Mouse (Mus musculus): ENCODE measurements around the gene Fryl. TPM values are rescaled to one million over a fixed set of nuclear protein-coding genes. Genes with fewer than 3 reads are reported as not detected.
"Not testable (repeated sequence)": the region's sequence is repeated elsewhere in the genome, so short reads cannot be mapped to it uniquely, and the experiment has no call there.

Fryl gene
- polyA plus RNA-seq, 1 experiment from 2014 or later: 46.2 TPM

DNA sequence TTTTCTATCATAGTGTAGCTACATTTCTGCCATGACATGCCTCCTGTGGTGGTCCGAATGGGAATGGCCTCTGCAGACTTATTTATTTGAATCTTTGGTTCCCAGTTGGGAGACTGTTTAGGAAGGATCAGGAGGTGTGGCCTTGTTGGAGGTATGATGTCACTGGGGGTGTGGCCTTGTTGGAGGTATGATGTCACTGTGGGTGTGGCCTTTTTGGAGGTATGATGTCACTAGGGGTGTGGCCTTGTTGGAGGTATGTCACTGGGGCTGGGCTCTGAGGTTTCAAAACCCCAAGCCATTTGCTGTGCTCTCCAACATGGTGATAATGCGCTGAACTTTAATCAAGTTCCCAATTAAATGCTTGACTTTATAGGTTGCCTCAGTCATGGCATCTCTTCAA lies 212.4 kb downstream of the Fryl start:
- Histone ChIP-seq H3K36me3 (replicated peaks) (peaks cover 71% of the 10 kb centered on the region), H3K27ac (replicated peaks) (no peak overlapping the region), H3K4me3 (replicated peaks) (no peak overlapping the region), H3K27me3 (no peaks in the 10 kb centered on the region), H3K4me1 (replicated peaks) (no peaks in the 10 kb centered on the region), H3K9ac (no peak overlapping the region), H3K4me2 (no peak overlapping the region), H3K9me3 (replicated peaks) (no peaks in the 10 kb centered on the region)
- WGBS (ENCODE audit: insufficient replicate concordance): 94% methylated on average over 2 of the region's 2 CpGs
- no peak for ATAC-seq (ENCODE audit: insufficient read depth)

DNA sequence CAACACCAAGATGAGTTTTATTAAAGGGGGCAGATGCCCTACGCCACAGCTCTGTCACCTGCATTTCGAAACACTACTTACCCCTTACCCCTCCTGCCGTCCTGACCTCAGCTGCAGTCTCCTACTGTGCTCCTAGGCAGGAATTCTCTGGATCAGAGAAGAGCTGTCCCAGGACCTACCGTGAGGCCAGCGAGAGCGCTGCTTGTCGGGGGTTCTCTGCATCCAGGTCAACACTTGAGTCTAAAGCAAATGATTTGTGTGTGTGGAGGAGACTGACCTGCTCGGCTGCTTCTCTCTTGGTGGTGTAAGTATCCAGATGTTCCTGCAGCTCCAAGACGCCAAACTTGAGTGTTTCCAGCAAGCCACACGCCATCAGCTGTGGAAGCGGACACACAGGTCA lies 223.9 kb downstream of the Fryl start:
- H3K9me3 ChIP-seq (replicated peaks): no peaks in the 10 kb centered on the region
- ATAC-seq (ENCODE audit: insufficient read depth): no peak
- WGBS (ENCODE audit: insufficient replicate concordance): 89% methylated on average over 11 of the region's 11 CpGs
- no peaks in the 10 kb centered on the region for H3K27me3 ChIP-seq
- no peak overlapping the region for H3K4me2 ChIP-seq
- no peak overlapping the region for H3K27ac ChIP-seq (replicated peaks)
- H3K9ac ChIP-seq: no peak overlapping the region
- H3K36me3 ChIP-seq (replicated peaks): peaks cover 86% of the 10 kb centered on the region
- H3K4me3 ChIP-seq (replicated peaks): no peak overlapping the region
- H3K4me1 ChIP-seq (replicated peaks): no peaks in the 10 kb centered on the region

DNA sequence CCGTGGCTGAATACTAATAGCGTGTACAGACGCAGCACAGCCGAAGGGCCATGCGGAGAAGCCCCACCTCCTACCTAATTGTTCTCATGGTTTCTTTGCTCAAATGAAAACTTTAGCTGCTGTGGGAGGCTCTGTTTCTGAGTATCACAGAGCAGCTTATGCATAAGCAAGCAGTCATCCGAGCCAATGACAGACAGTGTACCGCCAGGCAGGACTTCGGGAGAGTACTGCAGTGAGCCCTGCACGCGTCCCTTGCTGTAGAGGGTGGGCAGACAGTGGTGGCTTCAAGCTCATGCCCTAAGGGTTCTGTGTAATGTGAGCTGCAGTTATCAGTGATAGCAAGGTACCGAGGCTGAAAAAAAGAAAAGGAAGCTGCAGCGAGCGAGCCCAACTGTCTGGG lies 227.8 kb downstream of the Fryl start:
- ATAC-seq (ENCODE audit: insufficient read depth): no peak
- Histone ChIP-seq H3K9ac (no peak overlapping the region), H3K27me3 (no peaks in the 10 kb centered on the region), H3K9me3 (replicated peaks) (no peaks in the 10 kb centered on the region), H3K27ac (replicated peaks) (no peak overlapping the region), H3K4me1 (replicated peaks) (no peaks in the 10 kb centered on the region), H3K4me2 (no peak overlapping the region), H3K4me3 (replicated peaks) (no peak overlapping the region), H3K36me3 (replicated peaks) (peaks cover 95% of the 10 kb centered on the region)
- 84% methylated on average over 13 of the region's 13 CpGs for WGBS (ENCODE audit: insufficient replicate concordance)

DNA sequence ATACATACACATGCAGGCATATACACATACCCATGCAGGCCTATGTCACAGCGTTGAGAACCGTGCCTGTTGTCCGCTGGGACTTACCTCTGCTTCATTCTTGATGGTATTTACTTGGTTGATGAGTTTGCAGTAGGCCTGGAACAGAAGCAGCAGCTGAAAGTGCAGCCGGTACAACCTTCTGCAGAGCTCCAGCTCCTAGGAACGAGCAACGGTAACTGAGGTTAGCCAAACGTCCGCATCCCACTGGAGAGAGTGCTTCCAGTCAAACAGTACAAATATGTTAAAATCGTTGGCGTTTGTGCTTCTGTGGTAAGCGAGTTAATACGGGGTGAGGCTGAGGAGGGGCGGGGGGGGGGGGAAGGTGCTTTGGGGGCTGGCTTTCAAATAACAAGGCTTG lies 232.6 kb downstream of the Fryl start:
- 90% methylated on average over 13 of the region's 13 CpGs for WGBS (ENCODE audit: insufficient replicate concordance)
- Histone ChIP-seq H3K4me1 (replicated peaks) (no peaks in the 10 kb centered on the region), H3K9ac (no peak overlapping the region), H3K36me3 (replicated peaks) (peaks cover 71% of the 10 kb centered on the region), H3K9me3 (replicated peaks) (no peaks in the 10 kb centered on the region), H3K27me3 (no peaks in the 10 kb centered on the region), H3K4me3 (replicated peaks) (no peak overlapping the region), H3K4me2 (no peak overlapping the region), H3K27ac (replicated peaks) (no peak overlapping the region)
- no peak for ATAC-seq (ENCODE audit: insufficient read depth)

DNA sequence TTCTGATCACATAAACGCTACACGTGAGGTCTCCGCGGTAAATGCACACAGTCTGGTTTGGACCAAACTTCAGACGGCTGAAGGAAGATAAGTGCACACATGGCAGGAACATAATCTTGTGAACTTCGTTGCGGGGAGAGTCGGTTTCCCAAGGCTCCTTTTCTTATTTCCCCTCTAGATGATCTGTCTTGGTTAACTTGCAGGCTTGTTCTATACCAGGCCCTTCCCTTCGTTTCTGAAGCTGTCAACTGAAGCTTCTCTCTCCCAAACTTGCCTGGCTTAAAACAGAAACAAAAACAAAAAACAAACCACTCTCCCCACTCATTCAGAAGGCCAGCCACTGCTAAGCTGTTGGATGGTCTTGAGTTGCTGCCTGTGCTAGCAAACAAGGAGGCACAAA lies 241.7 kb downstream of the Fryl start:
- H3K4me2 ChIP-seq: no peak overlapping the region
- no peak overlapping the region for H3K9ac ChIP-seq
- no peaks in the 10 kb centered on the region for H3K36me3 ChIP-seq (replicated peaks)
- H3K4me3 ChIP-seq (replicated peaks): no peak overlapping the region
- H3K9me3 ChIP-seq (replicated peaks): no peaks in the 10 kb centered on the region
- WGBS (ENCODE audit: insufficient replicate concordance): 47% methylated on average over 9 of the region's 9 CpGs
- no peak for ATAC-seq (ENCODE audit: insufficient read depth)
- peaks cover 65% of the 10 kb centered on the region for H3K27me3 ChIP-seq
- no peaks in the 10 kb centered on the region; the same call in 1 of the 2 replicates for H3K4me1 ChIP-seq (replicated peaks)
- no peak overlapping the region for H3K27ac ChIP-seq (replicated peaks)

DNA sequence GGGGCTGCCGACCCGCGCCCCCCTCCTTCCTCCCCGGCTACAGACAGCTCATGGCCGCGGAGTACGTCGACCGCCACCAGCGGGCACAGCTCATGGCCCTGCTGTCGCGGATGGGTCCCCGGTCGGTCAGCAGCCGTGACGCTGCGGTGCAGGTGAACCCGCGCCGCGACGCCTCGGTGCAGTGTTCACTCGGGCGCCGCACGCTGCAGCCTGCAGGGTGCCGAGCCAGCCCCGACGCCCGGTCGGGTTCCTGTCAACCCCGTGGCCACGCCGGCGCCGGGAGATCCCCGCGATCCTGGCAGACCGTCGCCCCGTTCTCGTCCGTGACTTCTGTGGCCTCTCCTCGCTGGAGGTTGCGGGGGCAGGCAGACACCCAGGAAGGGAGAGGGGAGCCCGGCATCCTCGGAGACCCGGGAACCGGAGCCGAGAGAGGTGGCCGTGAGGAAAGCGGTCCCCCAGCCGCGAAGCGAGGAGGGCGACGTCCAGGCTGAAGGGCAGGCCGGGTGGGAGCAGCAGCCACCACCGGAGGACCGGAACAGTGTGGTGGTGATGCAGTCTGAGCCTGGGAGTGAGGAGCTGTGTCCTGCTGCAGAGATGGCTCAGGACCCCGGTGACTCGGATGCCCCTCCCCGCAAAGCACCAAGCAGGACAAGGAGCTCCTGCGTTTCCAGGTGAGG lies 242.7 kb downstream of the Fryl start:
- H3K9ac ChIP-seq; ATAC-seq (ENCODE audit: insufficient read depth): not testable (repeated sequence)
- H3K4me3 ChIP-seq (replicated peaks): peak overlapping the region; percentile 34

DNA sequence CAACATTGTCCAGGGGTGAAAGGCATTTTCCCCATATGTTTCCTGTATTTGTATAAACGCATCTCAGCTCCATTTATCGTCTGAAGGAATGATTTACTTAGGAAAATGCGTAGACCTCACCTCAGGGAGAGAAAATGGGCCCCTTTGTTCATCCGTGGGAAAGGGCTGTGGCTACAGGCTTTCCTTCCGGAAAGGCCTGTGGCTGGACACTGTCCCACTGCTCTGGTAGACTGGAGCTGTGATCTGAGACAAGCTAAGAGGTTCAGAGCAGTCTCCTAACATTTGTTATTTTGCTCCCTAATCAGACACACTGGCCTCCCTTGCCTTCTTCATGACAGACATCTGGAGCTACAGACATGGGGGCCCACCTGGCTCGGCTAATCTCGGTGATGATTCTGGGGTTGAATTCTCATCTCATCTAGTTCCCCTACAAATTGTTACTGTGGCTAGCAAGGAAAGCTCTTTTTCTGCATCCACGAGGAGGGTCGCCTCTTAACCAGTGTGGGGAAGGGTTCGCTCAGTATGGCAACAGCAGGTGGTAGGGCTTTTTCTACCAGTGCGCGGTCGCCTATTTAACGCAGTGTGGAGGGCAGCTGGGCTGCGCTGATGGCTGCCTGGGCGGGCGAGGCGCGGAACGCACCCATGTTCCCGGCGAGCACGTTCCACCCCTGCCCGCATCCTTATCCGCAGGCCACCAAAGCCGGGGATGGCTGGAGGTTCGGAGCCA lies 243.4 kb downstream of the Fryl start:
- H3K27me3 ChIP-seq: peaks cover 73% of the 10 kb centered on the region
- not testable (repeated sequence) for H3K9me3 ChIP-seq (replicated peaks); H3K9ac ChIP-seq; H3K4me3 ChIP-seq (replicated peaks); H3K27ac ChIP-seq (replicated peaks); ATAC-seq (ENCODE audit: insufficient read depth); H3K36me3 ChIP-seq (replicated peaks); H3K4me1 ChIP-seq (replicated peaks)
- peak overlapping the region; percentile 54; the same call in 1 of the 2 replicates for H3K4me2 ChIP-seq
- 14% methylated on average over 27 of the region's 27 CpGs for WGBS (ENCODE audit: insufficient replicate concordance)

More for the DNA sequence above, 242.7 kb downstream of the Fryl start:
- not testable (repeated sequence) for H3K27ac ChIP-seq (replicated peaks); H3K9me3 ChIP-seq (replicated peaks); H3K36me3 ChIP-seq (replicated peaks); H3K4me1 ChIP-seq (replicated peaks)
- Histone ChIP-seq H3K27me3 (peaks cover 66% of the 10 kb centered on the region), H3K4me2 (peak overlapping the region; percentile 54)
- WGBS (ENCODE audit: insufficient replicate concordance): 3% methylated on average over 64 of the region's 65 CpGs

DNA sequence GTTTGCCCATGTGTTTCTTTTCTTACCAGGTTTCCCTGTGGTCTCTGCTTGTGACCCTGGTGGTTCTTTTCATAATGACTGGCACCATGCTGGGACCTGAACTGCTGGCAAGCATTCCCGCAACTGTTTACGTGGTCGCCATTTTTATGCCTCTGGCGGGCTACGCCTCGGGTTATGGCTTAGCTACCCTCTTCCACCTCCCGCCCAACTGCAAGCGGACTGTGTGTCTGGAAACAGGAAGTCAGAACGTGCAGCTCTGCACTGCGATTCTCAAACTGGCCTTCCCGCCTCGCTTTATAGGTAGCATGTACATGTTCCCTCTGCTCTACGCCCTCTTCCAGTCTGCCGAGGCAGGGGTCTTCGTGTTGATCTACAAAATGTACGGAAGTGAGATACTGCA lies 244.6 kb downstream of the Fryl start:
- peaks cover 81% of the 10 kb centered on the region for H3K27me3 ChIP-seq
- WGBS (ENCODE audit: insufficient replicate concordance): 65% methylated on average over 16 of the region's 16 CpGs

DNA sequence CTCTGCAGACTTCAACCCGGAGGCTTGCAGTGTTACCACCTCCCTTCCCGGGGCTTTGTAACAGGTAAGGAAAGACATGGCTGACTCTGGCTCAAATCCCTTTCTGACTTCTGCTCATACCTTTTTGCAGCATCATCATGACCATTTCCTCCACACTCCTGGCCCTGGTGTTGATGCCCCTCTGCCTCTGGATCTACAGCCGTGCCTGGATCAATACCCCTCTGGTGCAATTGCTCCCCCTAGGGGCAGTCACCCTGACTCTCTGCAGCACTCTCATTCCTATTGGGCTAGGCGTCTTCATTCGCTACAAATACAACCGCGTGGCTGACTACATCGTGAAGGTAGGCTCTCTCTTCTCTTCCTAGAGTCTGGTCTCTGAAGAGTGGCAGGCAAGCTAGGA lies 248.2 kb downstream of the Fryl start:
- H3K27me3 ChIP-seq: peaks cover 76% of the 10 kb centered on the region
- H3K9me3 ChIP-seq (replicated peaks); H3K9ac ChIP-seq; H3K4me1 ChIP-seq (replicated peaks); H3K27ac ChIP-seq (replicated peaks); H3K36me3 ChIP-seq (replicated peaks); H3K4me2 ChIP-seq; ATAC-seq (ENCODE audit: insufficient read depth); H3K4me3 ChIP-seq (replicated peaks): not testable (repeated sequence)
- 28% methylated on average over 8 of the region's 8 CpGs for WGBS (ENCODE audit: insufficient replicate concordance)

More for the DNA sequence above, 244.6 kb downstream of the Fryl start:
- not testable (repeated sequence) for H3K4me2 ChIP-seq; H3K36me3 ChIP-seq (replicated peaks); ATAC-seq (ENCODE audit: insufficient read depth); H3K4me1 ChIP-seq (replicated peaks); H3K4me3 ChIP-seq (replicated peaks); H3K27ac ChIP-seq (replicated peaks); H3K9me3 ChIP-seq (replicated peaks); H3K9ac ChIP-seq

DNA sequence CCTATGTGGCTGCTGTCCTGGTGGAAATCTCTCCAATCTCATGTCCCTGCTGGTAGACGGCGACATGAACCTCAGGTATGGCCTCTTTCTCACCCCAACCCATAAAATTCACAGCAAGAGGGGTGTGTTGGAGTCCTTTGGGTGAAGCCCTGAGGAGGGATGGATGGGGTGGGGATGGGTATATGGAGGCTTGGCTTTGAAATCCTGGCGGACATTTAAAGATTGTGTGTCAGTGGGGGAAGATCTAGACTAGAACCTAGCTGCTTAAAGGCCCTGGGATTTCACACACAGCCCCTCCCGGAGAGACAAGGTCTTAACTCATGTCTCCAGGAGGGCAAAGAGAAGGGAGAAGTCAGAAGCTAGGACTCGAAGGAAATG lies 248.8 kb downstream of the Fryl start:
- Histone ChIP-seq H3K9ac (no peak overlapping the region), H3K27ac (replicated peaks) (no peak overlapping the region), H3K27me3 (peaks cover 69% of the 10 kb centered on the region), H3K4me1 (replicated peaks) (0 out of 2 replicates have a peak, but pooled peaks cover 2% of the 10 kb centered on the region), H3K4me2 (no peak overlapping the region), H3K9me3 (replicated peaks) (no peaks in the 10 kb centered on the region), H3K4me3 (replicated peaks) (no peak overlapping the region), H3K36me3 (replicated peaks) (no peaks in the 10 kb centered on the region)
- ATAC-seq (ENCODE audit: insufficient read depth): no peak
- WGBS (ENCODE audit: insufficient replicate concordance): 29% methylated on average over 5 of the region's 5 CpGs

DNA sequence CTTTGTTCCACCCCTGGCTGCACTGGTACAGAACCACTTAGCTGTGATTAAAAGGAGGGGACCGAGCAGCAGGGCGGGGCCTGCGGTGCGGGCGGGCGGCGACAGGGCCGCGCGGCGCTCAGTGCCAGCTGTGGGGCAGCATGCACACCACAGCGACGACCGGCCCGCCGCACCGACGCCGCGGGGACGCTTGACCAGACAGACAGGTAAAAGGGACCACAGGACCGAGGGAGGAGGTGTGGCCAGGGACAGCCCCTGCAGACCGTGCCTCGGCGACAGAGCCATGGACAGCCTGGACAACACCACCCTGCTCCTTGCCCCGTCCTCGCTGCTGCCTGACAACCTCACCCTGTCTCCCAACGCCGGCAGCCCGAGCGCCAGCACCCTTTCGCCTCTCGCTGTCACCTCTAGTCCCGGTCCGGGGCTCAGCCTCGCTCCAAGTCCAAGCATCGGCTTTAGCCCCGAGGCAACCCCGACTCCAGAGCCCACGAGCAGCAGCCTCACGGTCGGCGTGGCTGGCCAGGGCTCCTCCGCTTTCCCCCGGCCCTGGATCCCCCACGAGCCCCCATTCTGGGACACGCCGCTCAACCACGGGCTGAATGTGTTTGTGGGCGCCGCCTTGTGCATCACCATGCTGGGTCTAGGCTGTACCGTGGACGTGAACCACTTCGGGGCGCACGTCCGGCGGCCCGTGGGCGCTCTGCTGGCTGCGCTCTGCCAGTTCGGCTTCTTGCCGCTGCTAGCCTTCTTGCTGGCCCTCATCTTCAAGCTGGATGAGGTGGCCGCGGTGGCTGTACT lies 249.4 kb downstream of the Fryl start, which contains the start of gene Slc10a4:
Gene Slc10a4 (plus strand): TSS at position 100 of the 798 bp plus-strand sequence.
- Histone ChIP-seq H3K27me3 (peaks cover 63% of the 10 kb centered on the region), H3K4me2 (peak within 1 kb of the TSS; percentile 57), H3K4me3 (replicated peaks) (peak within 1 kb of the TSS; percentile 30), H3K9me3 (replicated peaks) (no peaks in the 10 kb centered on the region), H3K27ac (replicated peaks) (no peak within 1 kb of the TSS), H3K4me1 (replicated peaks) (0 out of 2 replicates have a peak, but pooled peaks cover 2% of the 10 kb centered on the region), H3K36me3 (replicated peaks) (no peaks in the 10 kb centered on the region), H3K9ac (no peak within 1 kb of the TSS)
- 8% methylated on average over 65 of the region's 65 CpGs for WGBS (ENCODE audit: insufficient replicate concordance)
- ATAC-seq (ENCODE audit: insufficient read depth): 0 out of 2 replicates have a peak, but pooled peaks have one; percentile 18
